Mouse (Mus musculus) Muller cell, postnatal 12 days (primary cell): ENCODE data around the gene Spsb1.
A peak's percentile ranks its signal among the peaks of the same experiment; 100 is the strongest.

ENCODE experiments used
- DNase-seq: peaks from one replicate; pipeline ENCODE4 v3.0.0-alpha.2; 2015; ENCODE audit errors: inconsistent ontology term

Spsb1 gene

DNA sequence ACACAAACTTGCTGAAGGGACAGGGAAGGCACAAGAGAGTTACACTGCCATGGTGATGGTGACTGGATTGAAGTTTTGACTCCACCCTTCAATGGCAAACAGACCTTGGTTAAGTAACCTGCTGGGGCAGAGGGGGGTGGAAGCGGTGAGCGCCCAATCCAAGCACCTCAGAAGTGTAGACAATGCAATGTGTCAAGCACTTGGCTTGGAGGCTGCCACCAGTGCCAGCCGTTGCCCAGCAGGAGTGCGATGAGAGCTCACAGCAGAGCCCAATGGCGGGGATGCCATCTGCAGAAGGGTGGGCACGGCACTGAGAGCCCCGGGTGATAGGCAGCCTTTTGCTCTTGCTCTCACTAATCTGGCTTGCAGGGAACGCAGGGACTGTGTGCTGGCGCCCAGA lies 2.6 kb downstream of the Spsb1 start:
- DNase-seq, result no peak

DNA sequence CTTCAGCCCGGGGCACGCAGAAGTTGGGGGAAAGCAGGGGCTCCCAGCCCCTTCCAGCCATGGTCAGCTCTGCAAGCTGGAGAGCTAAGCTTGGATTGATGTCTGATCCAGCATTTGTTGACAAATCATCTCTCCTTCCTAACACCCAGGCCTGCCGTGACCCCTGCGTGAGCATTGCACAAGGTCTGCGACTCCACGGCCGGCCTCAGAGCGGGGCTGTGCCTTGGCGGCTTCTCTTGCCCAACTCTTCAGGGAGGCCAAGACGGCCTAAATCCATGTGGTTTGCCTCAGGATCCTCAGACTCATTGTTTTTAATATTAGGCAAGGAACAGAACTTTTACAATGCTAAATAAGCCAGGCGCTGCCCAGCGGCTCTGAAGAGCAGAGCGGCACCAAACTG lies 3.6 kb downstream of the Spsb1 start:
- no peak for DNase-seq

DNA sequence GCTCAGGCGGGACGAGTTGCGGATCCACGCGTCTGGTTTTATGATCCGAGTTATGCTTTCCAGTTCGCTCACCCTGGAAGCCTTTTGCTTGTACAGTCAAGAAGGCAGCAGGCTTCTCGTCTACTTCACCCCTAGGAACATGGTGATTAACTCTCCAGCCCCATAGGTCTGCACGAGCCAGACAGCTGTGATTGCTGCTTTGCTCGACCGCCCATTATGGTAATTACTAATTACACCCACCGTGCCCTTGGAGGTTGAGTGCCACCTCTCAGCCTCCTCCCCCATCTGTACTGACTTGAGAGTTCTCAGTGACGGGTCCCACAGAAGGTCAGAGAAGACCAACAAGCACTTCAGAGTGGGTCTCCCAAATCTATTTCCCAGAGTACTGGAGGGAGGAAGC lies 5.2 kb downstream of the Spsb1 start:
- DNase-seq, result no peak

DNA sequence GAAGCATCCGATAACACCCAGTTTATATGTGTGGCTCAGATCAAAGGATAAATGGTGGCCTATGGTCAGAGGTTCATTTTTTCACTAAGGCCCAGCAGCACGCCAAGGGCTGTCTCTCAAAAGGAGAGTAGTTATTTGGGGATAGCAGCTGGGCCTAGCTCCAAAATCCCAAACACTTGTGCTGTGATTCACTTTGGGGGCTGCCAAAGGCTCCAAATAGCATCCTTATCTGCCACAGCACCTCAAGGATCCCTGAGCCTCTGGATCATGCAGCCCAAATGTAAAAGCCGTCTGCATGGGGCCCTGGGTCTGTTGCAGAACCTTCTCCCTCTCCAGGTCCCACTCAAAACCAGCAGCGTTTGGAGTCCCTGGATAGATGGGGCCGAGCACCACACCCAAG lies 6.7 kb downstream of the Spsb1 start:
- DNase-seq, result no peak

DNA sequence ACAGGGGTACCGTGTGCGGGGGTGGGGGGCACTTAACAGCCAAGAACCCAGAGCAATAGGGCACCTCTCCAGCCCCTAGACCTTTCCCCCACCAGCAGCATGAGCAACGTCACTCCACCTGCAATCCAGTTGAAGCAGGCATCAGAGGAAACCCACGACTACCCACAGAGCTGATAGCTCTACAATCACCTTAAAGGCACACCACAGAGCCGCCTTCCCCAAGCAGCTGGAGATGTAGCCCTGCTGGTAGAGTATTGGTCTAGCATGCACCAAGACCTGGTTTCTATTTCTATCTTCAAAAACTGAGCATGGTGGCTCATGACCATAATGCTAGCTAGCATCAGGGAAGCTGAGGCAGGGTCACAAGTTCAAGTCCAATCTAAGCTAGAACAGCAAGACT lies 7.4 kb downstream of the Spsb1 start:
- no peak for DNase-seq

DNA sequence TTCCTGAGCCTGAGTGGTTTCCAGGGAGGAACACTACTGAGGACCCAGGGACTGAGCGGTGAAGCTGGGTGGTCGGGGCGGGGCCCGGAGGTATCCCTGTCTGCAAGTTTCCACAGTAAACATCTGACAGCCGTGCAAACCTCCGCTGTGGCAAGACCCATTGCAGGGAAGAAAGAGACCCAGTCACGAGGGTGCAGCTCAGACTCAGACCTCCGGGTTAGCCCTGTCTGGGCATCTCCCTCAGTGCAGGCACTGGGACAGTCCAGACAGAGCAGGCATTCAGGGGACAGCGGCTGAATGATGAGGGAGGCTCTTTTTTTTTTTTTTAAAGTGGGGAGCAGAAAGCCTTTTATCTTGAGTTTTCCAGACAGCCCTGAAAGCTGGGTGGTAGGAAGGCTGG lies 9.6 kb downstream of the Spsb1 start:
- DNase-seq, result no peak

DNA sequence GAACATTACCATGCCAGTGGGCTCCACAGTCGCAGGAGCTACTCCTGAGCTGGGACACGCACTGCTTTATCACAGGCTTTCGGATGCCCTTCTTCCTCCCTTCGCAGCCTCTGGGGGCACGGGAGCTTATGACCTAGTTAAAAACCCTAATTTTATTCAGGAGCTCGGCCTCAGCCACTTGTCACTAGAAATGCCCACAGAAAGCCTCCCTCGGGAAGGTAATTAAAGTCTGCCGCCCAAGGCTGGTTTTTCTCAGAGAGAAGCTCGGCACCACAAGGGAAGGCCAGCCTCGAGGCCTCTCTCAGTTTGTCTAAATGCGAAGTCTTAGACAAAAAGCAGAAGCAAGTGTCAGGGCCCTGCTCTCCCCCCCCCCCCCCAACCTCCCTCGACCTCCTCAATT lies 10.6 kb downstream of the Spsb1 start:
- no peak for DNase-seq

DNA sequence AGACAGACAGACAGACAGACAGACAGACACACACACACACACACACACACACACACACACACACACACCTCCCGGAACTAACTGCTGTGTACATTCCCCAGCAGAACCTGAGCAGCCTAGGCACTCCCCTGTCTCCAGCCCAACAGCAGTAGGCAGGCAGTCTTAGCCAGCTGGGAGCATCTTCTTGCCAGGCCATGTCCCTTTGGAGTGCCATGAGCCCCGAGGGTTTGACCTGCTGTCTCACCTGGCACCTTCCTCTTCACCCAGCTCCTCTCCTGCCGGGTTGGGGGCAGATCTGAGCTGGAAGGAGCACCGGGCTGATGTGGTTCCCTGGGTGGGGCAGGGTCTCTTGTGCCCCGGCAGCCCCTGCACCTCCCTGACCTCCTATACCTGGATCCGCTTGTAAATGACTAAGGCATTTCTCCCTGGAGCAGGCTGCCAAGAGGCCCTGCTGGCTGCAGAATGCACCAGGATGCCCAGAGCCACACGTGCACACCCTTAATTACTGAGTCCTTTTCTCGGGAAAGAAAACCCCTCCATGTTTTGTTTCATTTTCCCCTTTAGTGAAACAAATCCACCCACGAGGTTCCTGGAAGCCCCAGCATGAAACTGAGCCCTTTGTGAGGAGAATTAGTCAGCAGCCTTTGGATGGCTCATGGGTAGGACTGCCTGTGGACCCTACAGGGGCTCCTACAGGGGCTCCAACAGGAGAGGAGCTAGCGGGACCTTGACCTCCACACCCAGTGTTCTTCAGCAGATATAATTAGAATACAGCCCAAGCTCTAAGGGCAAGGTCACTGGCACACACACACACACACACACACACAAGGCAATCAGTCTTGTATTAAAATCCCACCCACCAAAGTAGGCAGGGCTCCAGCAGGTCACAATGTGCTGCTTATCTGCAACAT lies 11.8 kb downstream of the Spsb1 start:
- peak; percentile 79 for DNase-seq

DNA sequence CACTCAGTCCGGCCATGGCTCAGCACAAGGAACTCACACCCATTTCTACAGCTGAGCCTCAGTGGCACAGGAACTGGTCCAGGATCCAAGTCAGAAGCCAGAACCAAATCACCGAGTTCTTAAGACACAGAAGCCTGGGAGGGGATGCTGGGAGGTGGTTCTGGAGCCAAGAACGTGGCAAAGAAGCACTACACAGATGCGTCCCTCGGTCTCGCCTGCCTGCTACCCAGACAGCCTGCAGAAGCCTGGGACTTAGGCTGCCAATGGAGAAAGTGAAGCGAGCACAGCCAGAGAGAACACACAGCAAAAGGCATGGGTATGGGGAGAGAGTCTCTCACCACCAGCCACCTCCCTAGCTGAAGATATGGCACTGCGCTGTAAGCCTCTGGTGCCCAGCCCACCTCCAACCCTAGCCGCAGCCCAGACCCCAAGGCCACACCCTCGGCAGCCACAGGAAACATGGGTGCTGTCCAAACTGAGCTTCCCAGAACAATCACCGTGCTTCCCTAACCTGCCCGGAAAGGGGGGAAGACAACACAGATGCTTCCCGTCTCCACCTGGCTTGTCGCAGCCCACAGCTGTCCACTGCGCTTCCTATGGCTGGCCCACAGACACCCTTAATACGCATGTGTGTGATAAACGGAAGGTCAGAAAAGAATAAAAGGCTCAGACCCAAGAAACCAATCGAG lies 13.6 kb downstream of the Spsb1 start:
- DNase-seq, result no peak

DNA sequence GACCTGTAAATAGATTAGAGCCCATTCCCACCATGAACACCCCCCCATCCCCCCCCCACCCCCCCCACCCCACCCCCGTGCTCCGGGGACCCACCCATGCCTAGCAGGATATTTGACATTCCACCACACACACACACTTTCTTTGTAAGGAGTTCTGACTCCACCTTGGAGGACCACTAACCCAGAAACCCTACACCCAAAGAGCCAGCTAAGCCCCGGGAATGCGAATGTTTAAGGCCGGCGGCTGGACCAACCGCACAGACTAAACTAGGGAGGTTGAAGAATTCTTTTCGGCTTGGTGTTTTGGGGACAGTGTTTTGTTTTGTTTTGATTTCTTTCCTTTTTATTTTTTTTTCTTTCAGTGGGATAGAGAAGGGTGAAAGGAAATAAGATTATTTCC lies 16.1 kb downstream of the Spsb1 start:
- DNase-seq, result no peak

DNA sequence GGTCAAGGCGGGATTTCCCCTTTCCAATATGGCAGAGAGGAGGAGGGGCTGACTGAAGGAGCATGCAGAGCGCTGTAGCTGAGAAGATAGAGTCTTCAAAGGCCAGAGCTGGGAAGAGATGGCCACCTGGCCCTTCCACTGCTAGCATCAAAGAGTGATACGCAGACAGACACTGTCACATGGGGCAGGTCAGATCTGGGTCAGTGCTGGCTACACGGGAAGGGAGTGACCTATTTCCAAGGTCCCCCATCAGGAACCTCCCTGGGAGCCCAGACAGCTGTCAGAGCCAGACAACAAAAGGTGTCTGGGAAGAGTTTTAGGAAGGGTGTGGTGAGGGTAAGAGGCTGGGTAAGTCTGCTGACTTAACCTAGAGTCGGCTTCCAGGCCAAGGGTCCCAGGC lies 17.9 kb downstream of the Spsb1 start:
- no peak for DNase-seq

DNA sequence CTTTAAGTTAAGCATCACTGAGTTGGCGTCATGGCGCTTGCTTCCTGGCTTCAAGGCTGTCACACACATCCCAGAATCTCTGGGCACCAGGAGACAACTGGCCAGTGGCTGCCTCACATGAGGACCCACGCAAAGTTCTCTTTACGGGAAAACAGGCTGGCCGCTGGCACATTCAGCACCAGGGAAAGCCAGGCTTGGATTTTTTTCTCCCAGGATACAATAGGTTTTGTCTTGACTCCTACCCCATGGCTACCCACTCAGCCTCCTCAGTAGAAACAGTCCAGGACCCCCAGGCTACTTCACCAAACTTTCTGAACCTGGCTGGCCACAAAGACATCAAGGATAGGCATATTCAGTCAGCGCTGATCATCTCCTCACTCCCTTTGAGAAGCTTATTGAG lies 19.4 kb downstream of the Spsb1 start:
- no peak for DNase-seq

DNA sequence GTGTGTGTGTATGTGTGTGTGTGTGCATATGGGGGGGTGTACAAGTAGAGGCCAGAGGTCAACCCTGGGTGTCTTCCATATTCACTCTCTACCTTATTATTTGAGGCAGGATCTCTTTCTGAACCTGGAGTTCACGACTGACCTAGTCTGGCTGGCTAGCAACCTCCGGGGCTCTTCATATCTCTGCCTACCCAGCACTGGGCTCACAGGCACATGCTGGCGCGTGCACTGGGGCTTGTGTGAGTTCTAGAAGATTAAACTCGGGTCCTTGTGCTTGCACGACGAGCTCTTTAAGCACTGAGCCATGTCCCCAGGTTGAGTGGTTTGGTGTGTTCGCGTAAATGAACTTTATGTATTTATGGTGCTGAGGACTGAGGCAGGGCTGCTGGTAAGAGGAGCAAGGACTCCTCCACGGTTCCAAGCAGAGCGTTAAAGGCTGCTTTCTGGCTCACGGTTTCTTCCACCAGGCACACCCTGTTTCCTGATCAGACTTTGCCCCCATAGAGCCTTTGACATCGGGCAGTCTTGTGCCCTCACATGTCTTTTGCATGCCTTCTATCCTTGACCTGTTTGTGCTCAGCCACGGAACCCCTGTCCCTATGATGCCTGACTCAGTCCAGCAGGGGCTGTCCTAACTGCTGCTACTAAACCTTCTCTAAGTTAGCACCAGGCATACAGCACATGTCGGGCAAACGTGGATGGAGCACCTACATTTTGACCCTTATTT lies 21.2 kb downstream of the Spsb1 start:
- DNase-seq, result no peak

DNA sequence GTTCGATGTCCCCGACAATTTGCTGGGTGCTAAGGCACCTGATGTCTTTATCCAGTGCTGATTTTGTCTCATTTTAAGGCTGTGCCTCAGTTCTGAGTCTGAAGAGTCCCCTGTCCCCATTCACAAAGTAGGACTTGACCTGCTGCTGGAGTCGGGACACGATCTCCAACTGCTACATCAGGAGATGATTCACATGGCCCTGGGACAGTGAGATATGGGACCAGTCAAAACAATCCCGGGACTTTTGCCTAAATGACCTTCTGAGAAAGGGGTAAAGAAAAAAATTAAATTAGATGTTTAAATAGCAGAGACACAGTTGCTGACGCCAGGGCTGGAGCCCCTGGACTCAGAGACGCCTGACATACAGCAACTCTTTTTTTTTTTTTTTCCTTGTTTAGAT lies 21.8 kb downstream of the Spsb1 start:
- DNase-seq, result no peak

DNA sequence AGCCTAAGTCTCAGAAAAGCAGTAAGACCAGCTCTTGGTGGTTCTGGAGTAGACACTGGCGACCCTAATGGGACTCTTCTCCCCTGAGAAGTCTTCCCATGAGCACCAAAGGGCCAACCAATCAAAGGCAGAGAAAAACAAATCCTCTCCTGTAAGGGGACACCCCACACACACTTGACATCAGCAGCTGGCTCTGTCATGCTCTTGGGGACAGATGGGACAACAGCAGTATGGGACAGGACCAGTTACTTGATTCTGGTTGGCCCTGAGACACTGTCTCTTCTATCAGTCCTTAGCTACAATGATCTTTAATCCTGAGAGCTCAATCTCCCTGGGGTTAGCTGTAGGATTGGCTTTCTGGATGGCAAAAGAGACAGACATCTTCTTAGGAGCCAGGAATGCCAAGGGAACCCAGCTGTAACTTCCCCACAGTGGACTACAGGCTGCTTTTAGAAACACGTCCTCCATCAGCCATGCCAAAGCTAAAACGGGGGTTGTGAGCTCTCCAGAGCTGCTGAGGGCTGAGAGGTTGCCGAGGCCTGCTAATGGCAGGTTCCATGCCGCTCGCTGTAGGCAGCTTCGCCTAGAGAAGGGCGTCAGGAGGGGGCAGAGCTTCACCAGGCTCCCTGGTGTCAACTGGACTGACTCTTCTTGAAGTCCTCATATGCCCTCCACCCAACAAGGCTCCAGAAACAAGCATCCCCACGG lies 22.6 kb downstream of the Spsb1 start:
- no peak for DNase-seq

DNA sequence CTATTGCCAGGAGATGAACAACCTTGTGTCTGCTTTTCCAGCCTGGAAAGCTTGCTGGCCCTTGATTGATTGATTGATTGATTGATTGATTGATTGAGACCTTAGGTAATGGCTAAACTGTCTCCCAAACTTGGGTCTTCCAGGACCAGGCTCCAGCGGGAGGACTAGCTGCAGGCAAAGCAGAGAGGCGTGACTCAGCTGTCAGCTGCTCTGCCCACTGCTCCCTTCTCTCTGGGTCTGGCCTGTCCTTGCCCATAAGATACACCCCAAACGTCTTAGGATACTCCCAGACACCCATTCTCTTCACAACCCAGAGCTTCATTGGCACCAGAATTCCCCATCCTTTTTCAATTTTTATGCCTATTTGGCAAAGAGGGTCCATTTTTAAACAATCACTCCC lies 24.1 kb downstream of the Spsb1 start:
- no peak for DNase-seq

DNA sequence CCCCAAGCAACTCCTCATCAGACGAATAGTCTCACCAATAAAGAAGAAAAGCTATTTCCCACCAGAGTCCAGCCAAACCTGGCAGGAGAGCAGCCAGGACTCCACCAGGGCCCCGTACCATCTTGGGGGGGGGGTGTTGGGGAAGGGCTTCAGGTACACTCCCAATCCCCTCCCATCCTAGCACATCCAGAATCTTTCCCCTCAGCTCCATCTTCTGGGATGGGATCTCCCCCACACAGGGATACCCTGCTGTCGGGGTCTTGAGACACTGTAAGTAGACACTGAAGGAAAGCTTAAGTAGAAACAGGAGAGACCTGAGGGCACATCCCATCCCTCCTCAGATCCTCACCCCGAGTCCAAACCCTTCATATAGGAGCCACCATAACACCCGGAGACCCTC lies 31.8 kb downstream of the Spsb1 start:
- no peak for DNase-seq

DNA sequence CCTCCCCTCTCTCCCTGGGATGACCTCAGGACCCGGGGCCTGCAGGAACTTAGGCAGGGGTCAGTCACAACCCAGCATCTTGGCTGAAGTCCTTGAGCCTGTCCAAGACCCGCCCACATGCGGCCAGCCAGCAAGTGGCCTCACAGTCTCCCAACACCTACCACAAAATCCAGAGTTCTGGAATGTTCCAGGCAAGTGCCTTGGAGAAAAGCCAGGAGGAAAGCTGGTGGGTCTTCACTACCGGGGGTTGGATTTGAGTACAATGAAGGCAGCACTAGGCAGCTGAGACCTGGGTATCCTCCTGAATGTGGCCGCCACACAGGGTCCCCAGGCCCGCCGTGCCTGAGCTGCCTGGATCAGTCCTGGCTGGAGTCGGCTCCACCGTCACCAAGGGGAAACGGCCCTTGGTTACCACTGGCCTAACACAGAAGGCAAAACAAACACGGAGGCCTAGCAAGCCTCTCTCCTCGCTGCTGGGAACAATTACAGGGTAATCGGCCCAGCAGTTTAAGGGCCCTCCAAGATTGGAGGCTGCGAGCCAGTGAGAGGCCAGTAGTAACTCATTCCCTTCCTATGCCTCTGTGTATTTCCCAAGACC lies 32.6 kb downstream of the Spsb1 start:
- DNase-seq, result peak; percentile 78

DNA sequence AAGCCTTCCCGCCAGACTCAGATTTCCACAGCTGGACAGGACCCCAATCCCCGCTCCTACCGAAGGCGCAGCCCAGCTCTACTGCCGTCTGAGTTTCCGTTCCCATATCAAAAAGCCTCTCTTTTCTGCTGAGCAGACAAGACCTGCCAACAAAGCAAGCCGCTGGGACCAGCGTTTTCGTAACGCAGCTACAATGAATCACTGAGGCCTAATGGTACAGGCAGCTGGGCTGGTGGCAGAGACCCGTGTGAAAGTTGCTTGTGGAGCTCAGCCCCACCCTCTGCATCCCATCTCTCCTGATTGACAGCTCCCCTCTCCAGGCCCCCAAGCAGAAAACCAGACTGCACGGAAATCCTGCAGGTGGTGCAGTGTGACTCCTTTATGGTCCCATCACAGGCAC lies 34.0 kb downstream of the Spsb1 start:
- no peak for DNase-seq

DNA sequence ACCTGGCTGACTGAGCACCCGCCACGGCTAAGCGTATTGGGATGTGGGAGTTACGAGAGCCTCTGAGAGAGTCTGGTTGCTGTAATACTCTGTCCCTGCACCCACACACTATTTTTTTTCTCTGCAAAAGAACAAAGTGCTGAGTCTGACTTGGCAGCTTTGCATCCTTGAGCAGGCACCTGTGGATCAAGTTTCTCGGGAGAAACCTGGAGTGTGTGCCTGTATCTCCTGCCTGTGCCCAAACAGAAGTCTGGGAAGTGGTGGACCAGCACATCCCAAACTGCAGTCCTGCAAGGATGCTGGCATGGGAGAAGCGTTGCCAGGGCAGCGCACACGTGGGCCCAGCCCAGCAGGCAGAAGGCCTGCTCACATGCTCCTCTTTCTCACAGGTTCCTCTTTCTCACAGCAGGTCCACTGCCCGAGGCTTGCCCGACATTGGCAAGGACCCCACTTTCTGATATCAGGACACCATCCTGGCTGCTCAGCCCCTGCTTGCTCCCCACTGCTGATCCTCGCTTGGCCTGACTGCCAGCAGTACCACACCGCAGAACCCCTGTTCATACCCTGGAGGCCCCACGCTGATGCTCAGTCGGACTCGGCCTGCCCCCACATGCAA lies 36.3 kb downstream of the Spsb1 start:
- no peak for DNase-seq

DNA sequence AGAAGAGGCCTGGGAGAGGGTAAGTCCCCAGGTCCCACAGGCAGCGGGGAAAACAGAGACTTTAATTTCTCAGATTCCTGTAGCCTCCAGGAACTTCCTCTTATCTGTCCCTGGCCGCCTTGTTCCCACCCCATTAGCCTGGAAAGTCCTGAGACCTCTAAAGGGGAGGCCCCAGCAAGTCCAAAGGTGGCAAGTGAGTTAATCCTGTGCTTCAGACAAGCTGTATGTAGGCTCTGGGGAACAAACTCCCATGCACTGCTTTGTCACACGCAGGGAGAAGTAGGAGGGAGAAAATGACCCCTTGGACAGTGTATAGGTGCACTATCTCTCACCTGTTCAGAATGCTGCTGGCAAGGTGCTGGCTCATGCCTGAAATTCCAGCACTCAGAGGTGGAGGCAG lies 38.0 kb downstream of the Spsb1 start:
- DNase-seq, result no peak
